20 mouse cellular contexts compared by ENCODE assay signal in the genomic region with DNA sequence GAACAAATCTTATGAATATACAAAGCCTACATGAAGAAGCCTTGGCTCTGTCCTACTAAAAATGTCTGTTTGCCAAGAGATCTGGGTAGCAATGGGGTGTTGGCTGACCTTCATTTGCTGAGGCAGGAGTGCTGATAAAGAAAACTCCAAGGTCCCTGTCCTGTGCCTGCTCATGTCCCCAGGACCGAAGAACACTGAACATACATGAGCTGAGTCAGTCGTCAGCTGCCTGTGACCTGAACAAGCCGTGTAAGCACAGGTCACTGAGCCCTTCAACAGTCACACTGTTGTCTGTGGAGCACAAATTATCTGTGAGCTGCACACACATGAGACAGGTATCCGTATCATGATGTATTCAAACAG. TPM values are rescaled to one million over a fixed set of nuclear protein-coding genes. Genes with fewer than 3 reads are reported as not detected.
DNase-seq lines count a peak whose midpoint lies in the region; ATAC-seq and TF ChIP-seq lines count a peak whose summit lies in the region.
"Had no signal": no experiment of that assay in that cellular context is flagged by ENCODE, and none has a peak within 500 bp of the region (broad histone marks: within the 10 kb centered on the region; RNA-seq: fewer than 3 reads in every experiment).

No protein-coding gene starts in this region.

- H3K4me3 ChIP-seq in heart, embryonic 13.5 days: no peak overlapping the region
- H3K4me3 ChIP-seq in liver, embryonic 13.5 days (replicated peaks): no peak overlapping the region
- H3K4me3 ChIP-seq in liver, postnatal 0 days (ENCODE audit: low read depth, low read length): no peak overlapping the region
- H3K4me3 ChIP-seq: erythroblast, embryonic 14.5 days; limb, embryonic 13.5 days had no signal

- no peaks in the 10 kb centered on the region for H3K27me3 ChIP-seq in heart, embryonic 13.5 days (replicated peaks)
- H3K27me3 ChIP-seq in liver, embryonic 13.5 days: no peaks in the 10 kb centered on the region
- no peaks in the 10 kb centered on the region for H3K27me3 ChIP-seq in liver, postnatal 0 days (ENCODE audit: insufficient read depth, low read length)
- H3K27me3 ChIP-seq: CH12.LX; limb, embryonic 13.5 days had no signal

- H3K36me3 ChIP-seq in heart, embryonic 13.5 days: no peaks in the 10 kb centered on the region
- peaks cover 3% of the 10 kb centered on the region; the same call in 1 of the 2 replicates for H3K36me3 ChIP-seq in liver, embryonic 13.5 days
- peaks cover 7% of the 10 kb centered on the region for H3K36me3 ChIP-seq in liver, postnatal 0 days (replicated peaks; ENCODE audit: insufficient read depth, low read length)

- no peak for ATAC-seq in heart, embryonic 13.5 days (ENCODE audit: extremely low read depth, insufficient number of reproducible peaks, low FRiP score, low TSS enrichment)
- no peak for ATAC-seq in liver, embryonic 13.5 days (ENCODE audit: low read depth)
- ATAC-seq in liver, postnatal 0 days: no peak
- ATAC-seq: forebrain, embryonic 16.5 days; hindbrain, embryonic 16.5 days had no signal

- WGBS in heart, embryonic 13.5 days: 73% methylated on average over 4 of the region's 4 CpGs
- 71% methylated on average over 4 of the region's 4 CpGs for WGBS in liver, embryonic 13.5 days (ENCODE audit: insufficient replicate concordance)
- 71% methylated on average over 4 of the region's 4 CpGs for WGBS in liver, postnatal 0 days (ENCODE audit: insufficient replicate concordance)

- peak; percentile 75 to 88 for DNase-seq in adrenal gland, adult (ENCODE audit: inconsistent age in 2 of 2, low spot score in 1 of 2)
- no peak for DNase-seq in adrenal gland, adult 18-20 months (ENCODE audit: low spot score in 2 of 2)
- DNase-seq in heart, postnatal 36 days: no peak
- no peak for DNase-seq in liver, embryonic 13.5 days
- no peak for DNase-seq in liver
- DNase-seq in liver, postnatal 0 days: no peak
- no peak for DNase-seq in c-Kit-positive CD71-positive TER-119-positive erythroid progenitor cells, embryonic 14.5 days (ENCODE audit: low spot score)
- DNase-seq: cerebellum, postnatal 10 days; kidney, postnatal 10 days; layer of hippocampus, adult 9-11 months; lung, postnatal 4 days; midbrain, embryonic 14.5 days; right cerebral cortex, adult 18-20 months; thymus, postnatal 25 days had no signal

- TF ChIP-seq EP300 in liver, postnatal 0 days (IDR thresholded peaks at IDR 0.05; ENCODE audit: low read depth): no peak

- H3K9me3 ChIP-seq in heart, embryonic 13.5 days: no peaks in the 10 kb centered on the region
- H3K9me3 ChIP-seq in liver, embryonic 13.5 days (replicated peaks): no peaks in the 10 kb centered on the region
- H3K9me3 ChIP-seq in liver, postnatal 0 days (ENCODE audit: low read length): no peaks in the 10 kb centered on the region
- H3K9me3 ChIP-seq: limb, embryonic 13.5 days had no signal

- peak overlapping the region; percentile 24; the same call in 1 of the 2 replicates for H3K9ac ChIP-seq in heart, embryonic 13.5 days
- no peak overlapping the region for H3K9ac ChIP-seq in liver, embryonic 13.5 days
- H3K9ac ChIP-seq in liver, postnatal 0 days (replicated peaks): no peak overlapping the region
- H3K9ac ChIP-seq: limb, embryonic 13.5 days had no signal

- TF ChIP-seq CTCF in liver, postnatal 0 days (IDR thresholded peaks at IDR 0.05; ENCODE audit: low read depth): no peak

- 0 out of 2 replicates have a peak overlapping the region, but pooled peaks have one; percentile 20 for H3K27ac ChIP-seq in heart, embryonic 13.5 days (replicated peaks)
- H3K27ac ChIP-seq in liver, embryonic 13.5 days: peak overlapping the region; percentile 34; the same call in 1 of the 2 replicates
- peak overlapping the region; percentile 85 for H3K27ac ChIP-seq in liver, postnatal 0 days (ENCODE audit: low read depth)
- H3K27ac ChIP-seq: limb, embryonic 13.5 days had no signal

- H3K4me2 ChIP-seq in heart, embryonic 13.5 days: no peak overlapping the region
- no peak overlapping the region for H3K4me2 ChIP-seq in liver, embryonic 13.5 days
- no peak overlapping the region for H3K4me2 ChIP-seq in liver, postnatal 0 days (ENCODE audit: low read depth, low read length)
- H3K4me2 ChIP-seq: limb, embryonic 13.5 days had no signal

- intact Hi-C loops in heart, postnatal 36 days (cut with DNase I): no loop called here

- peaks cover 29% of the 10 kb centered on the region for H3K4me1 ChIP-seq in heart, embryonic 13.5 days
- peaks cover 47% of the 10 kb centered on the region for H3K4me1 ChIP-seq in liver, embryonic 13.5 days (replicated peaks)
- H3K4me1 ChIP-seq in liver, postnatal 0 days (ENCODE audit: insufficient read depth): peaks cover 23% of the 10 kb centered on the region

RNA-seq across cellular contexts. Expression of a gene that starts 43.1 kb away (rescaled TPM):
- 10 to 100 TPM; 21.1 to 42.8 TPM for total RNA-seq in adrenal gland, adult 18-20 months (2021)
- 27.4 and 29.0 TPM in 2 replicates for polyA plus RNA-seq in heart, embryonic 13.5 days (2015; fragmentation: Nextera tagmentation; extraction: Ambion mirVana)
- total RNA-seq in heart, postnatal 36 days (2021): 10 to 100 TPM; 11.4 to 11.7 TPM
- polyA plus RNA-seq in liver, embryonic 13.5 days (2015; fragmentation: Nextera tagmentation; extraction: Ambion mirVana): 13.9 and 15.8 TPM in 2 replicates
- 8.5 and 9.0 TPM in 2 replicates for polyA plus RNA-seq in liver, postnatal 0 days (2015; fragmentation: Nextera tagmentation; extraction: Ambion mirVana)

RNA-seq across cellular contexts. Expression of a gene that starts 45.7 kb away (rescaled TPM):
- 10 to 100 TPM in 1 of 2 experiments, 1 to 10 TPM in 1; 4.9 to 19.0 TPM for total RNA-seq in adrenal gland, adult 18-20 months (2021)
- 3.7 and 4.2 TPM in 2 replicates for polyA plus RNA-seq in heart, embryonic 13.5 days (2015; fragmentation: Nextera tagmentation; extraction: Ambion mirVana)
- total RNA-seq in heart, postnatal 36 days (2021): 1 to 10 TPM; 3.4 to 4.2 TPM
- 5.7 and 6.8 TPM in 2 replicates for polyA plus RNA-seq in liver, embryonic 13.5 days (2015; fragmentation: Nextera tagmentation; extraction: Ambion mirVana)
- polyA plus RNA-seq in liver, postnatal 0 days (2015; fragmentation: Nextera tagmentation; extraction: Ambion mirVana): 8.4 and 9.1 TPM in 2 replicates
- polyA plus RNA-seq: erythroblast, embryonic 14.5 days had no signal

Comparison
In these comparisons a context has a peak if more than half of its experiments do, and no peak if none do; other contexts are left out.
1. DNase-seq: peak in adrenal gland, adult (2 of 2); none in adrenal gland, adult 18-20 months (0 of 2), heart, postnatal 36 days (0 of 2), liver, embryonic 13.5 days (single experiment), liver (single experiment), liver, postnatal 0 days (single experiment) and c-Kit-positive CD71-positive TER-119-positive erythroid progenitor cells, embryonic 14.5 days (single experiment).
2. H3K27ac ChIP-seq: peak in every context shown above with its lines; median percentile 85 in liver, postnatal 0 days; 34 in liver, embryonic 13.5 days; 20 in heart, embryonic 13.5 days.